Mouse (Mus musculus) frontal cortex, adult (tissue): ENCODE measurements around the gene Lrrc4.
A peak's percentile ranks its signal among the peaks of the same experiment; 100 is the strongest.

Source experiments
- ATAC-seq: cut with Nextera tagmentation; 2 replicates; pipeline ENCODE4 v1.9.2; 2017; ENCODE audit warnings: mild to moderate bottlenecking, moderate library complexity, mixed read lengths; ENCODE audit not compliant: low TSS enrichment

The Lrrc4 gene

DNA sequence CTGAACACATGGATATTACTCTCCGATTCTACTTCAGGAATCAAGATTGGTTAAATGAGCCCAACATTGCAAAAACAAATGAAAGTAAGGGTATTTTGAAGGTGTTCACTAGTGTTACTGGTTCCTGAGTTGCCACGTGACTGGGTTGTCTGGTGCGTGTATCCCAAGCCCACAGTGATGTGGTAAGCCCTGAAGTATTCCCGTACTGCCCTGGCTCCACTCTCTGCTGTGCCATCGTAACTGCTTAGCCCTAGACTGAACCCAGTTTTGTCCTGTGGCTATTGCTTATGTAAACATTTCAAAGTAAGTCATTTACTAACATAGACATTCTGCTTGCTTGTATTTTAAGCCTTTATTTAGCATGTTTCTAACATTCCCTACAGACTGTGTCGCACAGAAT is 100.3 kb downstream of the Lrrc4 start:
- 0 out of 2 replicates have a peak, but pooled peaks have one; percentile 31 for ATAC-seq

DNA sequence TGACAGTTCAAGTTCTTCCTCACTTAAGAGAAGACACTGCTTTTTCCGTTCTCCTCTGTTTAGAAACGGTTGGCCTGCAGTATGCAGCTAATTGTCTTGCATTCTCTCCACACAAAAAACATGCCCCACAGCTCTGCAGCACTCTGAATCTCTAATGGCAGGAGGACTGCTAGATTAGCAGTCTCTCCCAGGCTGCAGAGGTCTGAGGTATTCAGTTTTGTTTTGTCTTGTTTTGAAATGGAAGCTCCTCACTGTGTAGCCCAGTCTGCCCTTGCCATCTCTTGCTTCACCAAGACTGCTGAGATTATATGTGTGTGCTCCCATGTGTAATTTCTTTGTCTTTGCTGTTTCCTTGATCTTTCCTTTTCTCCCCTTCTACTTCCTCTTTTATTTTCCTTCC is 101.9 kb downstream of the Lrrc4 start:
- peak; percentile 7; the same call in 1 of the 2 replicates for ATAC-seq

GRCm38 (mm10) chr6:28729236-28729635 is 102.3 kb downstream of the Lrrc4 start:
- ATAC-seq = peak; percentile 12; the same call in 1 of the 2 replicates

GRCm38 (mm10) chr6:28724776-28725175 is 106.8 kb downstream of the Lrrc4 start:
- ATAC-seq = no peak

DNA sequence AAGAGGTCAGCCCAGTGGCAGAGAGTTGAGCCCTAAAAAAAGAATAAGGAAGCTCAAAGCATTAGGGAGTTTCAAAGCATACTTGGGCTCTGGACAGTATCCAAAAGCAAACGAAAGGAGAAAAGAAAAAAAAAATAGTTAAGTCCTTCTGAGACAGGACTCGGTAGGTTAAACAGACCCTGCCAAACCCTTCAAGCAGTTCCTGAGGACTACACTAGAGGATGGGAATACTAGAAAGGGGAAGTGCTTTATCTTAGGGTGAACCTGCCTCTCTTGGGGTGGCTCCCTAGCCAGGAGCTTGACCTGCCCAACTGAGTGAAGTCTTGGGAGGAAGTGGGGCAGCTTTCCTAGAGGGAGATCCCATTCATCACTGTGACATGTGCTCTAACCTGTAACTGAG is 108.5 kb downstream of the Lrrc4 start:
- ATAC-seq = no peak

DNA sequence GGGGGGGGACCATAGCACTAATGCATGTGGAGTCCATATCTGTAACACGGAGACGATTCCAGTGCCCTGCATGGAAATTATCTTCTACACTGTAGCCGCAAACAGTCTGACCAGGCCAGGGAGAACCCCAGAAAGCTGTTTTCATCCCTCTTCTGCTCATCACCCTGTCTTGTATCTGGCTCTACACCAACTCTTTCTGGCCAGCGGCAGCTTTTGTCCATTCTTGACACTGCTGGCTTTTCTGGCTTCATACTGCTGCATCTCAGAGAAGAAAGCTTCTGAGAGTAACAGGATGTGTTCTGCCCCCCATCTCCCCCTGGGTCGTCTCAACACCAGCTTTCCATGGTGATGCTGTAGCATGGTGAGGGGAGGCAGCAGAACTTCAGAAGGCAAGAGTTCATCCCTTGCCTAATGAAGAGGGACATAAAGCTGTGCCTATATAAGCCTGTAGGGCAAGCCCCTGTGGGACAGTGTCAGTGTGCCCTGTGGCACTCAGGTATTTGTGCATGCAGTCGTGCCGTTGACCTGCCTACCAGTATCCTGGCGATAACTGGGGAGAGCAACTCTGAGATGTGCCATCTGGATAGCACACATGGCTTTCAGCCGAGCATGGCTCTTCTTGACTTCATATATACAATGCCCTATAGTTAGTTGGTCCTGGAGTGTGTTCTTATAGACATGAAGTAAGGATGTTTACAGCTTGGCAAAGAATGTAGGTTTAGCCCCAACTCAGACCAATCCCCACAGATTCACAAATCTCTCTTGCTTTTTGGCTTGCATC is 111.0 kb downstream of the Lrrc4 start:
- ATAC-seq = no peak

- ATAC-seq = no peak
These were observed 113.7 kb downstream of the Lrrc4 start for GRCm38 (mm10) chr6:28717845-28718237.

DNA sequence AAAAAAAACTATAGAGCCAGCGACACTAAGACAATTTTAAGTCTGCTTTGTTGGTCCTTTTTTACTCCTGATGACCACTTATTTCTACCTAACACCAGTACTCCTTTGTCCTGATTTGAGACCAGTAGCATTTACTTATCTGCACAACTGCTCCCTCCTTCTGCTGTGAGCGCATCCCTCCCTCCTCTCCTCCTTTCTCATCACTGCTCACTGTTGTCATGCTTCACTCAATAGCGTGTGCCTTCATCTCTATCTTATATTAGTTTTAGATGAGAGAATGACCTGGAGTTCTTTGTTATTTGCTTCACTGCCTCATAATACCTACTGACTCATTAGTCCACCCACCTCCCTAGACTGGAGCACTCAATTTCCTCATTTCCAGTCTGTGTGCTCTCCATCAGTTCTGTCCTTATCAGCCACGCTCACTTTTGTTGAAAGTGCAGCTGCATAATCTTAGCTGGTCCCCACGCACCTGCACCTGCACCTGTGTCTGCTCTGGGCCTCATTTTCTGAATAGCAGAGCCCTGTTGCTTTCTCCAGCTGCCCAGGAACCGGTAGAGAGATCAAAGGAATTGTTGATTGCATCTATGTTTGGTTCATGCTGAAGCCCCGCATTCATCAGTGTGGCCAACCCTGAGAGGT is 114.2 kb downstream of the Lrrc4 start:
- peak; percentile 48; the same call in 1 of the 2 replicates for ATAC-seq

DNA sequence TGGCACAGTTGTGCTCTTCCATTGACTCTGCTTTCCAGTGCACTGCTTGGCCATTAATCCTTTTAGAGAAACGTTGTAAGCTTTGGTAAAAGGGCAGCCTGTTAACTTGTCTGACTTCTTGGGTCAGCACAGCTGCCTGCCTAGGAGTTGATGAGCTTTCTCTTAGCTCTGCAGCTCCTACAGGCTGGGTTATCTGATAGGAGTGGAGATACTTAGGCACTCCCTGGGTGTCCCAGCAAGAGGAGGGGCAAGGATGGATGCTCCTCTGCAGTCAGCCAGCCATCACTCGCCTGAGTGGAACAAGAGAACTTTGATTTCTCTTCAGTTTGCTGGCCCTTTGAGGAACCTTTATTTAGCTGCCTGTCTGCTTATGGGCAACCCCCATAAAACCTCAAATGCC is 121.5 kb downstream of the Lrrc4 start:
- no peak for ATAC-seq

DNA sequence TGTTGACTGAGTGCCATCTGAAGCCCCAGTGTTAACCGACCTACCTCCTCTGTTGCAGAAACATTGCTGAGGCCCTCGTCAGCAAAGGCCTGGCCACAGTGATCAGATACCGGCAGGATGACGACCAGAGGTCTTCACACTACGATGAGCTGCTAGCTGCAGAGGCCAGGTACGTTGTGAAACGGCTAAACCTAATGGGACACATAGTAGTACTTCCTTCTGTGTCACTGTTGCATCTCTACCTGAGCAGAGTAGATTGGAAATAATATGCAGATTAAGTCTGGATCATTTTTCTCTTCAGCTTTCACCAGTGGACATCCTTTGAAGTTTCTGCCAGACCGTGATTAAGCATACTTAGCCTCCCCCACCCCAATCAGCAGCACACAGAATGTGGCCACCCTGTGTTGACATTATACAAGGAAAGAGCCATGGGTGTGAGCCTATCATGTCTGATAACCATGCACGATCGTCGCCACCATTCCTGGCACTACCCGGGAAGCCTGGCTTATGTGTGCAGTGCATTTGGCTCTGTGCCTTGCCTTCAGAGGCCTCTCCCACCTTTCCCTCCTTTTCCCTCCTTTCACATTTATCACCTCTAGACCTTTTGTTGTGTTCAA is 124.5 kb downstream of the Lrrc4 start:
- ATAC-seq = no peak

DNA sequence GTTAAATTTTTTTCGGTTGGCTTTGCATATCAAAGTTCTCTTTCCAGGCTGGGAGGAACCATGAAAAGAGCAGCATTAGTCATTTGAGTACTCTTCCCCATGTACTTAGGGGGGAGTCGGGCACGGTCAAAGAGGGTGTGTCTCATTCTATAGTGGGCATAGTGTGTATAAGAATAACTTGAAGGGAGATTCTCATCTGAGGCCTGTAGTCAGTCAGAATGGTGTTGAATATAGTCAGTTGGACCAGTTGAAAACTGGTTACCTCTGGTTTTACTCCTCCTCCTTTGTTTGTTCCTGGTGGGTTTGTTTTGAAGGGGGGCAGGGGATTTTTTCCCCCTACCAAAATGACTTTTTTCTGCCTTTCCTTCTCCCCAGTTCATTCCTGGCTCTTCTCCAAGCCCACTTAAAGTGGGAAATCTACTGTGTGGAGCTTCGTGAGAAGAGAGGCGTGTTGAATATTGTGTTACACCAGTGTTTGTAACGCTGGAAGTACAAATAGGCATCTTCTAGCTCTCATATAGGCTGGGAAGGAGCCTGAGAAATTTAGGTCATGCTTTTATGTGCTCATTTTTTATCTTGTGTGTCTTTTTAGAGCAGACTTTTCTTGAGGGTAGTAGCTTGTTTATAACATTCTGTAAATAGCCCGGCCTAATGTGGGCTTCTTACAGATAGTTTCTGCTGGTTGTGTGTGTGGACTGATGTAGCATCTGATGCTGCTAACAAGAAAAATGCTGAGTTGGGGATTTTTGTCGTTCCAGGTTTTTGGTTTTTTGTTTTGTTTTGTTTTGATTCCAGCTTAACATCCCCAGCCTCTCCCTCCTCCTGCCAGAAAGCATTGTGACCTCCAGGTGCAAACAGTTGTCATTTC is 125.2 kb downstream of the Lrrc4 start:
- ATAC-seq = peak; percentile 24; the same call in 1 of the 2 replicates

- ATAC-seq = peak; percentile 80
These were observed 126.0 kb downstream of the Lrrc4 start for GRCm38 (mm10) chr6:28705384-28706107.

DNA sequence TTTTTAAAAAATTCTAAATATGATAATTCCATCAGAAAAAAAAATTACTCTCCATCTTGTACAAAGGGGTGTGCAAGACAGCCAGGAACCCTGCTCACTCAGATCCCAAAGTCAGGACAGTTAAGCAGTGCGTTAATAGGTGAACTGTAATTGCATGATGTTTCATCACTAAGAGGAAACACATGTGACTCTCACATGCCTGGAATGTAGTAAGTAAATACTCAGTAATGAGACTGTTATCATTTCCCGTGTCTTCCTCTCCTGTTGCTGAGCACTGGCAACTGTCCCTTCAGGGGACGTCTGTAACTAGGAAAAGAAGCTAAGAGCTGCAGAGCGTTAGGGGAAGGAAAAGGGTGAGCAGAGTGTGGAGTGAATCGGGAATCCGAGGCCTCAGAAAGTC is 126.9 kb downstream of the Lrrc4 start:
- ATAC-seq = no peak

- ATAC-seq = peak; percentile 60
These were observed 134.3 kb downstream of the Lrrc4 start for GRCm38 (mm10) chr6:28697214-28697613.

GRCm38 (mm10) chr6:28692659-28693058 is 138.9 kb downstream of the Lrrc4 start:
- ATAC-seq = no peak

- no peak for ATAC-seq
These were observed 143.8 kb downstream of the Lrrc4 start for GRCm38 (mm10) chr6:28687776-28688175.

DNA sequence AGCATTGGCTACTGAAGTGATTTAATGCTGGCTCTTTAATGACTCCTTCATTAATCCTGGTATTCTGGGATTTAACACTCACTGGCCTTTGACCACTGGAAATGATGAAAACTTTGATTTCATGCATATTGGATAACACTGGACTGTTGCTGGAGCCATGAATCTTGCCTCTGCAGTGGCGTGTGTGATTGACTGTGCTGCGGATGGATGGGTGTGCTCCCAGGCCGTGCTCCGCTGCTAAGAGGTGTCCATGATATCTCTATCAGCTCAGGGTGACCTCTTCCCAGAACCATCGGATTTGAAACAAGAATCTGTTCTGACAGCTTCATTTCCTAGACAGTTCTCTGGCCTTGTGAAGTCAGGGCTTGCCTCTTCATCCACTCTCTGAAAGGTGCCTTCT is 145.8 kb downstream of the Lrrc4 start:
- ATAC-seq = no peak

GRCm38 (mm10) chr6:28685052-28685451 is 146.5 kb downstream of the Lrrc4 start:
- peak; percentile 86 for ATAC-seq

- ATAC-seq = no peak
These were observed 149.8 kb downstream of the Lrrc4 start for GRCm38 (mm10) chr6:28681521-28682457.

DNA sequence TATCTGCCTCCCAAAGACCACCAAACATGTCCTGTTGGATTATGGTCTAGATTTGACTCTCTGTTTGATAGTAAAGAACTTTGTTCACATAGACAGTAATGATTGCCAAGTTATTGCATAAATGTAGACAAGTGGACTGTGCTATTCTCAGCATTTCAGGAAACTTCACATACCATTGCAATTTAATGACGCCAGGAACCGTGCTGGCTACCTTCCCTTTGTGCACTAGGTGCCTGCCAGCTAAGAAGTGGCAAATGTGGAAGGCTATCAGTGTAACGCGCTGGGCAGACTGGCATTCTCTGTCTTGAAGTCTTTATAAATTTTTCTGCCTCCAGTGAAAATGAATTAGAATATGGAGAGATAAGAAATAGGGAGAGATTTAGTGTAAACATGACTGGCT is 151.0 kb downstream of the Lrrc4 start:
- ATAC-seq = no peak
